Mouse (Mus musculus): Measurements from ENCODE around the gene Vps26c.

DNA sequence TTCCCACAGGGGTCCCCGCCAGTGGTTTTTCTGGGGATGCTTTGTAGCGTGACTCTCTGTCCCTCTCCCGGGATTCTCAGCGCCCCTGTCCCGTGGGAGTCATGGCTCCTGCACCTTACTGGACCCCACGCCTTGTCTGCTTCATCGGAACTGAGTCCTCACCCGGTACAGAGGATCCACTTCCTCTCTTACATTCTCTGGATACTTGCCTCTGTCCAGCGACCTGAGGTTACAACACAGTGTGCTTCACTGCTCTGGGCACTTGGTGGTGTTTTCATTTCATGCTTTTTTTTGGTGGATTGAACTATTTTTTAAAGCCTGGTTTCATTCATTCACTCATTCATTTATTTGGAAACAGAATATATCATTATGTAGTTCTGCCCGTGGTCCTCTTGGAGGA lies 23.2 kb upstream of the Vps26c start:
- TF ChIP-seq CTCF (IDR thresholded peaks at IDR 0.05; ENCODE audit: insufficient read depth, low read length) (no peak), POLR2A (IDR thresholded peaks at IDR 0.05; ENCODE audit: borderline replicate concordance, extremely low read depth, low read depth, low read length) (no peak)
